Mouse (Mus musculus): Measurements from ENCODE around the gene Acr. TPM values are rescaled to one million over a fixed set of nuclear protein-coding genes. Genes with fewer than 3 reads are reported as not detected.

The Acr gene
- total and polyA plus RNA-seq, 2 experiments from 2014 or later = 0.23 TPM; not detected in 1

DNA sequence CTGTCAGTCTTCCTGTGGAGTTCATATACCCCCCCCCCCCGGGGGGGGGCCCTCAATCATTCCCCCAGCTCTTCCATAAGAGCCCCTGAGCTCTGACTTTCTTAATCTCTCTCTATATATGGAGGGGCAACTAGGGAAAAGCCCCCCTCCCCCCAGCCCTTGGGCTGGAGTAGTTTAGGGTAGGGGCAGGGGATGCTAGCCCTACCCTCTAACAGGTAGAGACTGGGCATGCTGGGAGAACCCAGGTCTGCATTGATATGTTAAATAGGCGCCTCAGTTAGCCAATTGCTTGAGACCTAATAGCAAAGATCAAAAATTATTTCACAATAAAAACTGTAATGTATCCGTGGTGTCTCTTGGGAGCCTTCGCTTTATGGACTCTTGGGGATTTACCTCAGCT lies 24.4 kb downstream of the Acr start:
- H3K9me3 ChIP-seq (replicated peaks; ENCODE audit: control insufficient read depth, low read length) = no peaks in the 10 kb centered on the region
- TF ChIP-seq EP300 (IDR thresholded peaks at IDR 0.05; ENCODE audit: low read depth) (no peak), CTCF (IDR thresholded peaks at IDR 0.05; ENCODE audit: low read depth) (no peak)
- WGBS = 42% methylated on average over 4 of the region's 4 CpGs
- no peak overlapping the region; the same call in 1 of the 2 replicates for H3K4me3 ChIP-seq (ENCODE audit: low read depth, low read length)
- H3K9ac ChIP-seq (replicated peaks; ENCODE audit: low read depth, low read length) = no peak overlapping the region
- no peak overlapping the region for H3K27ac ChIP-seq (ENCODE audit: low read depth)
- 0 out of 2 replicates have a peak overlapping the region, but pooled peaks have one; percentile 89 for H3K4me2 ChIP-seq (ENCODE audit: low read depth, low read length)
- ATAC-seq (ENCODE audit: insufficient read depth, low read depth) (no peak), DNase-seq (ENCODE audit: low spot score) (no peak)
- 0 out of 2 replicates have a peak, but pooled peaks cover 4% of the 10 kb centered on the region for H3K36me3 ChIP-seq (replicated peaks; ENCODE audit: control insufficient read depth, insufficient read depth, low read length)
- H3K27me3 ChIP-seq (ENCODE audit: control insufficient read depth, insufficient read depth, low read length) = no peaks in the 10 kb centered on the region
- H3K4me1 ChIP-seq (ENCODE audit: control insufficient read depth, insufficient read depth) = 0 out of 2 replicates have a peak, but pooled peaks cover 4% of the 10 kb centered on the region

- Histone ChIP-seq H3K27me3 (ENCODE audit: control insufficient read depth, insufficient read depth, low read length) (no peaks in the 10 kb centered on the region), H3K4me1 (ENCODE audit: control insufficient read depth, insufficient read depth) (no peaks in the 10 kb centered on the region), H3K27ac (ENCODE audit: low read depth) (no peak overlapping the region), H3K4me3 (ENCODE audit: low read depth, low read length) (no peak overlapping the region), H3K36me3 (replicated peaks; ENCODE audit: control insufficient read depth, insufficient read depth, low read length) (no peaks in the 10 kb centered on the region), H3K4me2 (ENCODE audit: low read depth, low read length) (no peak overlapping the region), H3K9me3 (replicated peaks; ENCODE audit: control insufficient read depth, low read length) (no peaks in the 10 kb centered on the region), H3K9ac (replicated peaks; ENCODE audit: low read depth, low read length) (no peak overlapping the region)
- TF ChIP-seq EP300 (IDR thresholded peaks at IDR 0.05; ENCODE audit: low read depth) (no peak), CTCF (IDR thresholded peaks at IDR 0.05; ENCODE audit: low read depth) (peak; percentile 25)
- 70% methylated on average over 12 of the region's 12 CpGs for WGBS
- no peak for DNase-seq (ENCODE audit: low spot score)
- no peak for ATAC-seq (ENCODE audit: insufficient read depth, low read depth)
These were observed 37.9 kb downstream of the Acr start for GRCm38 (mm10) chr15:89605822-89606570.

- H3K36me3 ChIP-seq (replicated peaks; ENCODE audit: control insufficient read depth, insufficient read depth, low read length) = no peaks in the 10 kb centered on the region
- H3K4me3 ChIP-seq (ENCODE audit: low read depth, low read length) = no peak overlapping the region
- no peak overlapping the region for H3K9ac ChIP-seq (replicated peaks; ENCODE audit: low read depth, low read length)
- H3K4me1 ChIP-seq (ENCODE audit: control insufficient read depth, insufficient read depth) = no peaks in the 10 kb centered on the region
- no peak overlapping the region for H3K27ac ChIP-seq (ENCODE audit: low read depth)
- H3K4me2 ChIP-seq (ENCODE audit: low read depth, low read length) = no peak overlapping the region; the same call in 1 of the 2 replicates
- no peaks in the 10 kb centered on the region for H3K27me3 ChIP-seq (ENCODE audit: control insufficient read depth, insufficient read depth, low read length)
- DNase-seq (ENCODE audit: low spot score) = no peak
- ATAC-seq (ENCODE audit: insufficient read depth, low read depth) = no peak
- no peaks in the 10 kb centered on the region for H3K9me3 ChIP-seq (replicated peaks; ENCODE audit: control insufficient read depth, low read length)
- 80% methylated on average over 8 of the region's 8 CpGs for WGBS
- no peak for TF ChIP-seq CTCF (IDR thresholded peaks at IDR 0.05; ENCODE audit: low read depth)
- no peak for TF ChIP-seq EP300 (IDR thresholded peaks at IDR 0.05; ENCODE audit: low read depth)
These were observed 39.4 kb downstream of the Acr start for GRCm38 (mm10) chr15:89607480-89607879.

GRCm38 (mm10) chr15:89607888-89608287 lies 39.8 kb downstream of the Acr start:
- Histone ChIP-seq H3K27me3 (ENCODE audit: control insufficient read depth, insufficient read depth, low read length) (no peaks in the 10 kb centered on the region), H3K4me2 (ENCODE audit: low read depth, low read length) (no peak overlapping the region; the same call in 1 of the 2 replicates), H3K9me3 (replicated peaks; ENCODE audit: control insufficient read depth, low read length) (no peaks in the 10 kb centered on the region), H3K9ac (replicated peaks; ENCODE audit: low read depth, low read length) (no peak overlapping the region), H3K4me3 (ENCODE audit: low read depth, low read length) (no peak overlapping the region), H3K27ac (ENCODE audit: low read depth) (no peak overlapping the region), H3K4me1 (ENCODE audit: control insufficient read depth, insufficient read depth) (no peaks in the 10 kb centered on the region), H3K36me3 (replicated peaks; ENCODE audit: control insufficient read depth, insufficient read depth, low read length) (no peaks in the 10 kb centered on the region)
- 76% methylated on average over 9 of the region's 9 CpGs for WGBS
- no peak for TF ChIP-seq CTCF (IDR thresholded peaks at IDR 0.05; ENCODE audit: low read depth)
- no peak for TF ChIP-seq EP300 (IDR thresholded peaks at IDR 0.05; ENCODE audit: low read depth)
- no peak for DNase-seq (ENCODE audit: low spot score)
- ATAC-seq (ENCODE audit: insufficient read depth, low read depth) = no peak

- WGBS = 74% methylated on average over 12 of the region's 12 CpGs
- no peak overlapping the region for H3K9ac ChIP-seq (replicated peaks; ENCODE audit: low read depth, low read length)
- no peaks in the 10 kb centered on the region for H3K4me1 ChIP-seq (ENCODE audit: control insufficient read depth, insufficient read depth)
- DNase-seq (ENCODE audit: low spot score) (peak; percentile 54), ATAC-seq (ENCODE audit: insufficient read depth, low read depth) (no peak)
- TF ChIP-seq CTCF (IDR thresholded peaks at IDR 0.05; ENCODE audit: low read depth) (peak; percentile 76), EP300 (IDR thresholded peaks at IDR 0.05; ENCODE audit: low read depth) (no peak)
- H3K4me3 ChIP-seq (ENCODE audit: low read depth, low read length) = no peak overlapping the region
- H3K36me3 ChIP-seq (replicated peaks; ENCODE audit: control insufficient read depth, insufficient read depth, low read length) = no peaks in the 10 kb centered on the region
- H3K4me2 ChIP-seq (ENCODE audit: low read depth, low read length) = no peak overlapping the region
- no peaks in the 10 kb centered on the region for H3K9me3 ChIP-seq (replicated peaks; ENCODE audit: control insufficient read depth, low read length)
- H3K27me3 ChIP-seq (ENCODE audit: control insufficient read depth, insufficient read depth, low read length) = no peaks in the 10 kb centered on the region
- H3K27ac ChIP-seq (ENCODE audit: low read depth) = no peak overlapping the region
These were observed 54.3 kb downstream of the Acr start for GRCm38 (mm10) chr15:89622312-89622958.

All from heart, postnatal 0 days (tissue).